Mouse (Mus musculus) midbrain, embryonic 13.5 days (tissue): ENCODE measurements at regions not wholly inside any gene's neighbourhood (a gene's known extent, or its start where the extent isn't known, plus 50 kb on each side); places are given as distances from the start of the nearest gene placed in this dataset.
A peak's percentile ranks its signal among the peaks of the same experiment; 100 is the strongest.

Experiments
- ATAC-seq: fragments of 200-750 bp; cut with Nextera tagmentation; 2 replicates; pipeline ENCODE4 v1.8.0; 2017; ENCODE audit warnings: mild to moderate bottlenecking, moderate TSS enrichment, moderate library complexity
- H3K27ac ChIP-seq: fragments of 300-500 bp; sonication (generic); 2 replicates; pipeline ENCODE4 v1.5.1; 2015; ENCODE audit warnings: inconsistent platforms, mild to moderate bottlenecking, moderate library complexity
- H3K27me3 ChIP-seq: fragments of 300-500 bp; sonication (generic); 2 replicates; pipeline ENCODE4 v1.6.1; 2015; ENCODE audit warnings: mild to moderate bottlenecking, inconsistent platforms
- H3K36me3 ChIP-seq: fragments of 300-500 bp; sonication (generic); 2 replicates; pipeline ENCODE4 v1.6.1; 2015; ENCODE audit warnings: mild to moderate bottlenecking, inconsistent platforms
- H3K4me1 ChIP-seq: fragments of 300-500 bp; sonication (generic); replicated peaks from 2 replicates; pipeline ENCODE4 v1.6.1; 2015; ENCODE audit warnings: inconsistent platforms
- H3K4me2 ChIP-seq: fragments of 300-500 bp; sonication (generic); replicated peaks from 2 replicates; pipeline ENCODE4 v1.6.1; 2015; ENCODE audit warnings: moderate library complexity, mild to moderate bottlenecking, inconsistent platforms
- H3K4me3 ChIP-seq: fragments of 300-500 bp; sonication (generic); replicated peaks from 2 replicates; pipeline ENCODE4 v1.5.1; 2015; ENCODE audit warnings: mild to moderate bottlenecking, inconsistent platforms
- H3K9ac ChIP-seq: fragments of 300-500 bp; sonication (generic); replicated peaks from 2 replicates; pipeline ENCODE4 v1.6.1; 2015; ENCODE audit warnings: mild to moderate bottlenecking, inconsistent platforms
- H3K9me3 ChIP-seq: fragments of 300-500 bp; sonication (generic); 2 replicates; pipeline ENCODE4 v1.6.1; 2016; ENCODE audit warnings: mild to moderate bottlenecking, inconsistent platforms
- WGBS: fragments of 180-500 bp; shearing (Covaris S2); methylation state at CpG from one replicate; pipeline ENCODE4 v1.1.7; 2015; 5-methylcytosine and 5-hydroxymethylcytosine counted together

- H3K27ac ChIP-seq = no peak overlapping the region
- no peaks in the 10 kb centered on the region for H3K36me3 ChIP-seq
- H3K27me3 ChIP-seq = no peaks in the 10 kb centered on the region
- H3K4me2 ChIP-seq = no peak overlapping the region
- no peak overlapping the region for H3K4me3 ChIP-seq
- H3K9me3 ChIP-seq = no peaks in the 10 kb centered on the region
- ATAC-seq = no peak
- H3K4me1 ChIP-seq = peaks cover 14% of the 10 kb centered on the region
- WGBS = 74% methylated on average over 16 of the region's 16 CpGs
- no peak overlapping the region for H3K9ac ChIP-seq
These were observed 103.3 kb upstream of the Krtap11-1 start for GRCm38 (mm10) chr16:89674159-89674902.

GRCm38 (mm10) chr16:89671188-89671726 lies 100.3 kb upstream of the Krtap11-1 start:
- no peak overlapping the region for H3K9ac ChIP-seq
- peak; percentile 49; the same call in 1 of the 2 replicates for ATAC-seq
- no peaks in the 10 kb centered on the region for H3K36me3 ChIP-seq
- H3K9me3 ChIP-seq = no peaks in the 10 kb centered on the region
- peaks cover 14% of the 10 kb centered on the region for H3K4me1 ChIP-seq
- no peak overlapping the region for H3K27ac ChIP-seq
- no peaks in the 10 kb centered on the region for H3K27me3 ChIP-seq
- no peak overlapping the region for H3K4me3 ChIP-seq
- WGBS = 47% methylated on average over 9 of the region's 9 CpGs
- H3K4me2 ChIP-seq = no peak overlapping the region

DNA sequence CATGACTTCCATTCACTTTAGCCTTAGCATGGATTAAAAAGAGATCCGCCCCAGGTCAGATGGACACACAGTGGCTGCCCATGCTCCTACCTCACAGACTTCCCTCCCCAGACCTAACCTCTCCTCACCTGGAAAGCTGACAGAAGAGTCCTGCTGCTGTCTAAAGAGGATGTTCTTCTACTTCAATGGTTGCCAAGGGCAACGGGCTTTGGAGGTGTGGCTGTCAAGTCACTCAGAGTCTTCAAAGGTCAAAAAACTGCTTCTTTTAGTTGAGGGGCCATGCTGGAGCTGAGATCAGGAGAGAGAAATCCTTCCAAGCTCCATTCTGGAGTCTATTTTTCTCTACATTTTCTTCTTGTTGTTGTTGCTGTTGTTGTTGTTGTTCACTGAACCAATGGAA lies 89.1 kb upstream of the Krtap11-1 start:
- H3K27me3 ChIP-seq = no peaks in the 10 kb centered on the region
- H3K4me1 ChIP-seq = no peaks in the 10 kb centered on the region
- no peak overlapping the region for H3K4me3 ChIP-seq
- H3K9me3 ChIP-seq = no peaks in the 10 kb centered on the region
- WGBS = 75% methylated on average over 2 of the region's 2 CpGs
- no peak overlapping the region for H3K9ac ChIP-seq
- H3K27ac ChIP-seq = no peak overlapping the region
- no peaks in the 10 kb centered on the region for H3K36me3 ChIP-seq
- no peak overlapping the region for H3K4me2 ChIP-seq
- no peak for ATAC-seq

GRCm38 (mm10) chr16:89656036-89656435 lies 85.1 kb upstream of the Krtap11-1 start:
- WGBS = 94% methylated on average over 3 of the region's 3 CpGs

GRCm38 (mm10) chr16:89648651-89649050 lies 77.7 kb upstream of the Krtap11-1 start:
- H3K27me3 ChIP-seq = no peaks in the 10 kb centered on the region
- no peaks in the 10 kb centered on the region for H3K4me1 ChIP-seq
- no peak overlapping the region for H3K4me3 ChIP-seq
- H3K9me3 ChIP-seq = no peaks in the 10 kb centered on the region
- no peak overlapping the region for H3K27ac ChIP-seq
- H3K36me3 ChIP-seq = no peaks in the 10 kb centered on the region
- no peak overlapping the region for H3K4me2 ChIP-seq
- ATAC-seq = no peak
- H3K9ac ChIP-seq = no peak overlapping the region
- WGBS = 82% methylated on average over 4 of the region's 4 CpGs

More at GRCm38 (mm10) chr16:89656036-89656435, 85.1 kb upstream of the Krtap11-1 start:
- Histone ChIP-seq H3K4me2 (no peak overlapping the region), H3K9ac (no peak overlapping the region), H3K27ac (no peak overlapping the region), H3K4me3 (no peak overlapping the region), H3K27me3 (no peaks in the 10 kb centered on the region), H3K9me3 (no peaks in the 10 kb centered on the region), H3K36me3 (no peaks in the 10 kb centered on the region), H3K4me1 (no peaks in the 10 kb centered on the region)
- ATAC-seq = no peak

GRCm38 (mm10) chr16:89633917-89634601 lies 63.1 kb upstream of the Krtap11-1 start:
- Histone ChIP-seq H3K4me1 (no peaks in the 10 kb centered on the region), H3K9me3 (no peaks in the 10 kb centered on the region), H3K4me2 (no peak overlapping the region), H3K9ac (no peak overlapping the region), H3K27me3 (no peaks in the 10 kb centered on the region), H3K27ac (no peak overlapping the region), H3K4me3 (no peak overlapping the region), H3K36me3 (no peaks in the 10 kb centered on the region)
- ATAC-seq = no peak
- WGBS = 47% methylated on average over 9 of the region's 9 CpGs

DNA sequence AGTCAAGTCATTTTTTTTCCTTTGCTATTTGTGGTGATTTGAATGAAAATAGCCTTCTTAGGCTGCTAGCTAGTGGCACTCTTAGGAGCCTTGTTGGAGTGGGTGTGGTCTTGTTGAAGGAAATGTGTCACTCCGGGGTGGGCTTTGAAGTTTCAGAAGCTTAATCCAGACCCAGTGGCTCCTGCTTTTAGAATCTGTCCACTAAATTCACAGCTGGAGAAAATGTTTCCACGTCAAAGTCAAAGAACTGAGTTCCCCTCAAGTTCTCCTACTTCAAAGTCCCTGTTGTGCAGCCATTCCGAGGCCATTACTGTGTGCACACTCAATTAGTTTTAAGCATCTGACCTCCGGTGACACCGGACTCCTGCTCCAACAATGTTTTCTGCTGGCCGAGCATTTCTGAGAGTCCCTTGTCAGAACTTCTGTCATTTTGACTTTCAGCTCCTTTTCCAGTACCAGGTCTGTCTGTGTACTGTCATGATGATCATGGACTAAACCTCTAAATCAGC lies 61.2 kb upstream of the Krtap11-1 start:
- no peak overlapping the region for H3K4me3 ChIP-seq
- no peaks in the 10 kb centered on the region for H3K27me3 ChIP-seq
- no peak for ATAC-seq
- no peaks in the 10 kb centered on the region for H3K9me3 ChIP-seq
- no peaks in the 10 kb centered on the region for H3K36me3 ChIP-seq
- no peak overlapping the region for H3K27ac ChIP-seq
- H3K4me2 ChIP-seq = no peak overlapping the region
- no peak overlapping the region for H3K9ac ChIP-seq
- no peaks in the 10 kb centered on the region for H3K4me1 ChIP-seq
- 29% methylated on average over 6 of the region's 6 CpGs for WGBS

- 92% methylated on average over 9 of the region's 9 CpGs for WGBS
- H3K27me3 ChIP-seq = no peaks in the 10 kb centered on the region
- H3K36me3 ChIP-seq = no peaks in the 10 kb centered on the region
- H3K27ac ChIP-seq = no peak overlapping the region
- H3K9ac ChIP-seq = no peak overlapping the region
- ATAC-seq = no peak
- no peak overlapping the region for H3K4me3 ChIP-seq
- H3K4me1 ChIP-seq = no peaks in the 10 kb centered on the region
- no peaks in the 10 kb centered on the region for H3K9me3 ChIP-seq
- H3K4me2 ChIP-seq = no peak overlapping the region
These were observed 60.6 kb upstream of the Krtap11-1 start for GRCm38 (mm10) chr16:89631396-89632113.

GRCm38 (mm10) chr16:89625710-89626109 lies 54.7 kb upstream of the Krtap11-1 start:
- Histone ChIP-seq H3K4me3 (no peak overlapping the region), H3K27ac (no peak overlapping the region), H3K36me3 (no peaks in the 10 kb centered on the region), H3K4me1 (peaks cover 6% of the 10 kb centered on the region; the same call in 1 of the 2 replicates), H3K27me3 (no peaks in the 10 kb centered on the region), H3K9me3 (no peaks in the 10 kb centered on the region), H3K9ac (no peak overlapping the region), H3K4me2 (no peak overlapping the region)
- 96% methylated on average over 12 of the region's 12 CpGs for WGBS
- ATAC-seq = no peak

GRCm38 (mm10) chr16:89625253-89625652 lies 54.3 kb upstream of the Krtap11-1 start:
- Histone ChIP-seq H3K27me3 (no peaks in the 10 kb centered on the region), H3K4me2 (no peak overlapping the region), H3K36me3 (no peaks in the 10 kb centered on the region), H3K9me3 (no peaks in the 10 kb centered on the region), H3K9ac (no peak overlapping the region), H3K27ac (no peak overlapping the region), H3K4me3 (no peak overlapping the region), H3K4me1 (peaks cover 6% of the 10 kb centered on the region; the same call in 1 of the 2 replicates)
- WGBS = 91% methylated on average over 12 of the region's 12 CpGs
- ATAC-seq = no peak
